Mouse (Mus musculus): ENCODE measurements around the gene Catspere2. TPM values are rescaled to one million over a fixed set of nuclear protein-coding genes. Genes with fewer than 3 reads are reported as not detected.
"Not testable (repeated sequence)": the region's sequence is repeated elsewhere in the genome, so short reads cannot be mapped to it uniquely, and the experiment has no call there.

Gene Catspere2
- 0.16 and 0.24 TPM in 2 replicates for polyA plus RNA-seq (2012; rRNA removed)

- TF ChIP-seq CTCF (IDR thresholded peaks at IDR 0.05; ENCODE audit: borderline replicate concordance, extremely low read depth, insufficient read depth, insufficient read length): 0 out of 2 replicates have a peak, but pooled peaks have one; percentile 14
- peak; percentile 98 for DNase-seq (ENCODE audit: low read depth)
Observed at GRCm38 (mm10) chr1:177983024-177983450, at the start of gene Catspere2. Catspere2 (plus strand) TSS chr1:177983423.

DNA sequence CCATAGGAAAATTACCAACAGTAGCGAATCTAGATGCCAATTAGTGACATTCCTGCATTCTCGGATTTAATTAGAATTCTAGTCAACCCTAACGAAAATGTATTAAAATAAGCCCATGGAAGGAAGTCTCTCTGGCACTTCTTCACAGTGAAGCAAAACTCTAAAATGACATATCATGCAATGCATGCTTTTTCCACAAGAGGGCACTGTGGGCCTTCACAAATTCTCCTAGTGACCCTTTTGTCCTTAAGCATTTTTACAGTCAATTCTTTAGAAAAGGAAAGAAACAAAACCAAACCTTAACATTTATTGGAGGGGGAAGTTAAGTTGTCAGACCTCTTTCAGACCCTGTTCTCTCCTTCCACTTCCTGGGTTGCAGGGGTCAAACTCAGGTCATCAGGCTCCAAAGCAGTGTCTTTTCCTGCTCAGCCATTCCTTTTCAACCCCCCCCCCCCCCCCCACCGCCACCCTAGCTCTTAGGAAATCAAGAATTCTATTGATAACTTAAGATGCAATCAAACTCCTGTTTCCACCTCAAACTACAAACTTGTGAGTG is 42.7 kb upstream of the Catspere2 start:
- peak; percentile 40; the same call in 1 of the 2 replicates for TF ChIP-seq CTCF (IDR thresholded peaks at IDR 0.05; ENCODE audit: borderline replicate concordance, extremely low read depth, insufficient read depth, insufficient read length)
- peak; percentile 12 for DNase-seq (ENCODE audit: low read depth)

DNA sequence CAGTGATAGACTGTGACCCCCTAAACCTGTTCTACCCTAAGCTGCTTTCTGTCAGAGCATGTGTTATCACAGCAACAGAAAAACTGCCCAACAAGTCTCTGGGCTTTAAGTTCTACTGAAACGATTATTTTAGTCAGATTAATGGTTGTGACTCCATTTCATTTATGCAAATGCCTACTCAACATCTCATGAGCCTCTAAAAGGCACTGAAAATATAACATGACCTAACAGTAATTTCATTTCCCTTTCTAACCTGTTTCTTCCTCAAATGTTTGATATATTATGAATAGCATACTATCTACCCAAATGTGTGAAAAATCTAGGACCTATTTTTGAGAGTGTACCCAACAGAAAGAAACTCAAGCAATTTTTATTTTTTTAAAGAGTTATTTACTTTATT is 1.9 kb upstream of the Catspere2 start:
- no peak for TF ChIP-seq CTCF (IDR thresholded peaks at IDR 0.05; ENCODE audit: borderline replicate concordance, extremely low read depth, insufficient read depth, insufficient read length)
- no peak for DNase-seq (ENCODE audit: low read depth)

GRCm38 (mm10) chr1:177983582-177983981 is 359 bp downstream of the Catspere2 start:
- not testable (repeated sequence) for DNase-seq (ENCODE audit: low read depth)

- TF ChIP-seq POLR2A (IDR thresholded peaks at IDR 0.05; ENCODE audit: borderline replicate concordance, extremely low read depth, insufficient read depth, insufficient read length, poor library complexity, severe bottlenecking) (no peak), CTCF (IDR thresholded peaks at IDR 0.05; ENCODE audit: borderline replicate concordance, extremely low read depth, insufficient read depth, insufficient read length) (no peak)
- DNase-seq (ENCODE audit: low read depth): peak; percentile 4
Observed at GRCm38 (mm10) chr1:177984206-177984605, 983 bp downstream of the Catspere2 start.

- DNase-seq (ENCODE audit: low read depth): not testable (repeated sequence)
Observed at GRCm38 (mm10) chr1:177987476-177987875, 4.3 kb downstream of the Catspere2 start.

DNA sequence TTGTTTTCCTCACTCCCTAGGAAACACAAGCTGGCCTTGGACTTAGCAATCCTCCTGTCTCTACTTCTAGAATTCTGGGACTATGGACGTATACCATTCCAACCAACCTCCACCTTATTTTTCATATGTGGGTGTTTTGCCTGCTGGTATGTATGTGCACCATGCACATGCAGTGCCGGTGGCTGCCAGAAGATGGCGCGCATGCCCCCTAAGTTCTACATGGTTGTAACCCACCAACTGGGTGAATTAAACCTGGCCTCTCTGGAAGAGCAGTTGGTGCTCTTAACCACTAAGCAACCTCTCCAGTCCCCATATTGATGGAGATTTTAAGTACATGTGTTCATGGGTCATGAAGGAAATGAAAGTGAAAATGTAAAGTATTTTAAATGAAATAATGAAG is 89.6 kb downstream of the Catspere2 start:
- peak; percentile 1 for DNase-seq (ENCODE audit: low read depth)
- TF ChIP-seq CTCF (IDR thresholded peaks at IDR 0.05; ENCODE audit: borderline replicate concordance, extremely low read depth, insufficient read depth, insufficient read length): peak; percentile 20; the same call in 1 of the 2 replicates

- DNase-seq (ENCODE audit: low read depth): not testable (repeated sequence)
Observed at GRCm38 (mm10) chr1:178097865-178098264, 114.6 kb downstream of the Catspere2 start.

DNA sequence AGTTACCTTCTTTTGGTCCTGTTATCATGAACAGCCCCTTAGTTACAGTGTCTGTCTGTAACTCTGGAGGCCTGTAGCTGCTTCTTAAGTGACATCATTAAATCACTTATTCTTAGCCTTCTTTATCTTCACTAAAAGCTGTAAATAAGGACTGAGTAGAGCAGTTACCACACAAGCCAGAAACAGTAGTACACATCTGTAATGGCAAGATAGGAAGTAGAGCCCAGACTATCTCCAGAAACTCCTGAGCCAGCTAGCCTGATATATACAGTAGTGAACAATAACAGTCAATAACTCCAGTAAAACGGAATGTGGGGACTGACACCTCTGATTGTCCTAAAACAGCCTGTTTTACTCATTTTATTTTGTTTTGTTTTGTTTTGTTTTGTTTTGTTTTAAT is 125.3 kb downstream of the Catspere2 start:
- not testable (repeated sequence) for DNase-seq (ENCODE audit: low read depth)

DNA sequence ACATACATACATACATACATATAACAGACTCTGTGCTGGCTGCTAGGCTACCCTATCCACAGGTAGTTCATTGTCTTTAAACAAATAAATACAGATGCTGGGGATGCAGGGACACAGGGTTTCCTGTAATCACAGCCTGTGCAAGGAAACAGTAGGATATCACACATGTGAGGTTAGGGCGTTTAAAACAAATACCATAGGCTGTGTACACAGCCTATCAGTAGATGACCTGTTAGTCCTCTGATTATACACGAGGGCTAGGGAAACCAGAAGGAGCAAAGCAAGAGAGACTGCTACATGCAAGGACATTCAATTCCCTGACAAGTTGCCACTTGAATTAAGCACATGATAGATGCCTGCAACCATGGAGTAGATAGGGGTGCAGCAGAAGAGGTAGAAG is 139.0 kb downstream of the Catspere2 start:
- not testable (repeated sequence) for DNase-seq (ENCODE audit: low read depth)

DNA sequence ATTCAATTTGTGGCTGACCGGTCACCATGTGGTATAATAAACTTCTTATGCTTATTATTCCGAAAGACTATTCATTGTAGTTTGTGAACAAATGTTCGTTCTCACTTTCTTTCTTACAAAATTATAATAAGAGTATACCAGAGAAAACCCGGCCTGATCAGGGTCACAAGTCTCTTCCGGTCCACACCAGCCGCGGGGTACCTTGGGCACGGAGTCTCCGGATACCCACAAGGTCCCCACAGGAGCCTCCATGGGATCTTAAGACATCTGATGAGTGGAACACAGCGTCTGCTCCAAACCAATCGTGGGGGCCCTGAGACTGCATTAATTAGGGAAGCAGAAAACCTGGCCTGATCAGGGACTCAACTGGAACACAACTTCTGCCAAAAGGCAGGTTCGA is 151.1 kb downstream of the Catspere2 start:
- no peak for DNase-seq (ENCODE audit: low read depth)
- TF ChIP-seq POLR2A (IDR thresholded peaks at IDR 0.05; ENCODE audit: borderline replicate concordance, extremely low read depth, insufficient read depth, insufficient read length, poor library complexity, severe bottlenecking) (no peak), CTCF (IDR thresholded peaks at IDR 0.05; ENCODE audit: borderline replicate concordance, extremely low read depth, insufficient read depth, insufficient read length) (no peak)

GRCm38 (mm10) chr1:178146513-178146912 is 163.3 kb downstream of the Catspere2 start:
- DNase-seq (ENCODE audit: low read depth): peak; percentile 39
- peak; percentile 36; the same call in 1 of the 2 replicates for TF ChIP-seq CTCF (IDR thresholded peaks at IDR 0.05; ENCODE audit: borderline replicate concordance, extremely low read depth, insufficient read depth, insufficient read length)

- peak; percentile 21 for DNase-seq (ENCODE audit: low read depth)
Observed at GRCm38 (mm10) chr1:178146915-178147314, 163.7 kb downstream of the Catspere2 start.

- TF ChIP-seq POLR2A (IDR thresholded peaks at IDR 0.05; ENCODE audit: borderline replicate concordance, extremely low read depth, insufficient read depth, insufficient read length, poor library complexity, severe bottlenecking): no peak
- DNase-seq (ENCODE audit: low read depth): no peak
Observed at GRCm38 (mm10) chr1:178182251-178182650, 199.0 kb downstream of the Catspere2 start.

DNA sequence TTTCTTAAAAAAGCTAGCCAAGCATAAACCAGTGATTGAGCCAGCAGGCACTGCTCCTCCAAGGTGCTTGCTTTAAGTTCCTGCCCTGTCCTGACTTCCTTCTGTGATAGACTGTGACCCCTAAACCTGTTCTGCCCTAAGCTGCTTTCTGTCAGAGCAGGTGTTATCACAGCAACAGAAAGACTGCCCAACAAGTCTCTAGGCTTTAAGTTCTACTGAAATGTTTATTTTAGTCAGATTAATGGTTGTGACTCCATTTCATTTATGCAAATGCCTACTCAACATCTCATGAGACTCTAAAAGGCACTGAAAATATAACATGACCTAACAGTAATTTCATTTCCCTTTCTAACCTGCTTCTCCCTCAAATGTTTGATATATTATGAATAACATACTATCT is 202.4 kb downstream of the Catspere2 start:
- no peak for DNase-seq (ENCODE audit: low read depth)
- no peak for TF ChIP-seq CTCF (IDR thresholded peaks at IDR 0.05; ENCODE audit: borderline replicate concordance, extremely low read depth, insufficient read depth, insufficient read length)
- TF ChIP-seq POLR2A (IDR thresholded peaks at IDR 0.05; ENCODE audit: borderline replicate concordance, extremely low read depth, insufficient read depth, insufficient read length, poor library complexity, severe bottlenecking): no peak
